Mouse (Mus musculus) hindbrain, embryonic 10.5 days (tissue): ENCODE results near the gene Gbgt1. TPM values are rescaled to one million over a fixed set of nuclear protein-coding genes. Genes with fewer than 3 reads are reported as not detected.
A peak's percentile ranks its signal among the peaks of the same experiment; 100 is the strongest.

Experiments used
- DNase-seq: peaks from one replicate; pipeline ENCODE4 v3.0.0-alpha.2; 2017; ENCODE audit warnings: low spot score
- H3K27ac ChIP-seq: fragments of 300-500 bp; sonication (generic); 2 replicates; pipeline ENCODE4 v1.5.1; 2016; ENCODE audit warnings: mild to moderate bottlenecking, moderate library complexity
- H3K27me3 ChIP-seq: fragments of 300-500 bp; sonication (generic); 2 replicates; pipeline ENCODE4 v1.6.1; 2016; ENCODE audit warnings: mild to moderate bottlenecking; ENCODE audit not compliant: poor library complexity, insufficient read depth, severe bottlenecking
- H3K36me3 ChIP-seq: fragments of 300-500 bp; sonication (generic); 2 replicates; pipeline ENCODE4 v1.6.1; 2016; ENCODE audit warnings: mild to moderate bottlenecking, moderate library complexity
- H3K4me1 ChIP-seq: fragments of 300-500 bp; sonication (generic); replicated peaks from 2 replicates; pipeline ENCODE4 v1.6.1; 2016; ENCODE audit warnings: mild to moderate bottlenecking
- H3K4me3 ChIP-seq: fragments of 300-500 bp; sonication (generic); 2 replicates; pipeline ENCODE4 v1.5.1; 2016; ENCODE audit warnings: mild to moderate bottlenecking, moderate library complexity
- H3K9me3 ChIP-seq: fragments of 300-500 bp; sonication (generic); 2 replicates; pipeline ENCODE4 v1.6.1; 2016; ENCODE audit warnings: mild to moderate bottlenecking, moderate library complexity
- WGBS: fragments of 180-500 bp; shearing (Covaris S2); methylation state at CpG from one replicate; pipeline ENCODE4 v1.1.7; 2016; 5-methylcytosine and 5-hydroxymethylcytosine counted together
- polyA plus RNA-seq: library from polyadenylated mRNA; unstranded; fragments of >200 nt; fragmentation: Nextera tagmentation; extraction: Ambion mirVana; gene quantifications from 2 replicates; pipeline ENCODE4 v1.2.1, GENCODE M21; 2016

Gbgt1 gene
- polyA plus RNA-seq, 1 experiment from 2014 or later, result 0.14 TPM

DNA sequence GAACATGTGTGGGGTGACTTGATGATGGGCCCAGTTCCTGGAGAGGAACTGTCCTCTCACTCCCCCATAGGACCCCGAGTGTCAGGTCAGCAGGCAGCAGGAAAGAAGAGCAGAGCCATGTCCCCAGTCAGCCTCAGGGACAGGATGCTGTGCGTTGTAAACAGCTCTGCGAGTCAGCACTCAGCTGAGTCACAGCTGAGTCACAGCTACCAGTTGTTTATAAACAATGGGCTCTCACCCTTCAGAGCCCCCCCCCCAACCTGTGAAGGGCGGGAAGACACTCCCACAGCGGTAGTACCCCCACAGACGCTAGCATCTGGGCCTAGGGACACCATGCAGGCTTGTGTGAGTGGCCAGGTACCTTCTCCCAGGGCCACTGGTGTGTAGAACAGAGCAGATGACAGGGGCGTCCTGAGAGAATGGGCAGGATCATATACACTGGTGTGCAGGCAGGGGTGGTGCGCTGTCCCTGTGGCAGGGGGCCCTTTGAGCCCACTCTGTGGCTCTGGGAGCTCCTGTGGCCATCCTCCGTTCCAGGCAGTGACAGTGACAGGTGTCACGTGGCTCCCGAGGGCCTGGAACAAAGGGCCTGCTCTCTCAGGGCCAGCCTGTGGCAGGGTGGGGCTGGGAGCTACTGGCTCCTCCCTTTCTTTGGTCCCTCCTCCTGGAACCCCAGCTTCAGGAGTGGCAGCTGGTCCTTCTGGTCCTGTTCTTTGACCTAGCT, 28.7 kb downstream of the Gbgt1 start:
- Histone ChIP-seq H3K4me3 (peak overlapping the region; percentile 27), H3K9me3 (no peaks in the 10 kb centered on the region), H3K27ac (peak overlapping the region; percentile 88), H3K27me3 (no peaks in the 10 kb centered on the region), H3K4me1 (peaks cover 86% of the 10 kb centered on the region), H3K36me3 (0 out of 2 replicates have a peak, but pooled peaks cover 5% of the 10 kb centered on the region)
- 14% methylated on average over 11 of the region's 11 CpGs for WGBS
- peak; percentile 79 for DNase-seq

DNA sequence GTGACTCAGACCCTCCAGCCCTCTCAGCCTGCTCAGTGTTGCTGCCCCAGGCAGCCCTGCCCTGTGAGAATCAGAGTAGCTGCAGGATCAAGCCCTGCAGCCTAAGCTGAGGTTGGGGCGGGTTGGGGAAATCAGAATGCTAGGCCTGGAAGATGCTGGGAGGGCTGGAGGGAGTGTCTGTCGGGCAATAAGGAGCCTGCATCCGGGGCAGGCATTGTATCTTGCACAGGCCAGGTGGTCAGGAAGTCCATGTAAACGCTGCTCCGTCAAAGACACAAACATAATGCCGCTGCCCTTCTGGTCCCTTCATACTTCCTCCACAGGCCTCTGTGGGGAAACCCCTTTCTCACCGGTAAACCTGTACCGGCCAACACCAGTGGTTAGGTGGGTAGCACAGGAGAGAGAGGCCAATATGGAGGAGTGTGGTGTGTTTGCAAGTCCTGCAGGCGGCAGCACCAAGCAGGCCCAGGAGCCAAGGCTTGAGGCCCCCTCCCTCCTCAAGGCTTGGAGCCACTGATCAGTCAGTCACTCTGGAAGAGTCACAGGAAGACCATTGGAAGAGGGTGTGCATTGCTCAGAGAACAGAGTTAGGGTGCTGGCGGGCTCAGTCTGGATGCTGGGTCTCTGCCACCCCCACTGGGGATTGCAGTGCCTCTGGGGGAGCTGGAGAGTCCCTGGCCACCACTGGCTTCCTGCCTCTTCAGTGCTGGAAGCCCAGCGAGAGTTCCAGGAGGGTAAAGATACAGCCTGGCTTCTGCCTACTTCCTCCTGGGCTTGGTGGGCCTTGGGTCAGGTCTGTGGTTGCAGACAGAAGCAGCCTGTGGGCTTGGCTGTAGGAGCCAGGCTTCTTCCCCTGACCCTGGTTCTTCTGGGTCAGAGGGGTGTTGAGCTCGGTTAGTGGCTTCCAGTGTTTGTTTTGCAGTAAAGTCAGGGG, 29.5 kb downstream of the Gbgt1 start:
- peaks cover 88% of the 10 kb centered on the region for H3K4me1 ChIP-seq
- 0 out of 2 replicates have a peak, but pooled peaks cover 5% of the 10 kb centered on the region for H3K36me3 ChIP-seq
- peak overlapping the region; percentile 27; the same call in 1 of the 2 replicates for H3K4me3 ChIP-seq
- no peak for DNase-seq
- H3K27me3 ChIP-seq, result no peaks in the 10 kb centered on the region
- H3K27ac ChIP-seq, result peak overlapping the region; percentile 88
- WGBS, result 47% methylated on average over 12 of the region's 12 CpGs
- H3K9me3 ChIP-seq, result no peaks in the 10 kb centered on the region

DNA sequence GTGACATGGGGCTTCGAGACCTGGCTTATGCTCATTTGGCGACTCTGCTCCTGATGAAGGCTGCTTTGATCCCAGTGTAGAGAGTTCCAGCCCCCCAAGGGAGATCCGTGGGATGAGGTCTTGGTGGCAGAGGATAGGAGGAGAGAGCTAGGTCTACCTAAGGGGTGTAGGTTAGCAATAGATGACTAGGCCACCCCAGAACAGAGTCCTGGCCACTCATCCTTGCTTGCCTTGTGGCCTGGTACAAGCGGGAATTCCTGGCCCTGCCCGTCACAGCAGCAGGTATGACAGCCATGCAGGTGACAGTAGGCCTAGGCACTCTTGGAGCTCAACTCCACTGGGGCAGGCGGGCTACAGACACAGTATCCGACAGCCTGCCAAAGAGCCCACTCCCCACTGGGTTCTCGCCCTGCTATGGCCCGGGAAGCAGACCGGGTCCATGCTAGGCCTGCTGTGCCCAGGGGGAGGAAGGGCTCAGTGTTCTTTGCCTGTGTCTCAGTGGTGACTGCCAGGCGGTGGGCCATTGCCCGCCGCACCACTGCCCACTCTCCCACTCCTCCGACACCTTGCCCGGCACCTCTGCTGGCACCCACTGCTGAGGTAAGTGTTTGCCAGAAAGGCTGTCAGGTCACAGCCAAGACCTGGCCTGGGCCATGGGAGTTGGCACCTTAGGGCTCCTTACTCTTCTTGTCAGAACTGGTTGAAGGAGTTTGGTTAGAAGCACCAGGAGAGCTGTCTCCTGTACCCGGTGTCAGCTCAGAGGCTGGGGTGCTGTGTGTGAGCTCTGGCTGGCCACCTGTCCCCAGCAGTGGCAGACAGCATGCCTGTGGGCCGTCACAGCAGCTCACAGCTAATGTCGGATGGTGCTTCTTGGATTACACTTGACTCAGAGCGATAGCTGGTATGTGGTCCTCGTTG, 31.0 kb downstream of the Gbgt1 start:
- WGBS, result 89% methylated on average over 20 of the region's 20 CpGs
- no peaks in the 10 kb centered on the region for H3K27me3 ChIP-seq
- H3K9me3 ChIP-seq, result no peaks in the 10 kb centered on the region
- peak overlapping the region; percentile 62 for H3K27ac ChIP-seq
- no peak overlapping the region for H3K4me3 ChIP-seq
- DNase-seq, result no peak
- no peaks in the 10 kb centered on the region for H3K36me3 ChIP-seq
- H3K4me1 ChIP-seq, result peaks cover 93% of the 10 kb centered on the region

DNA sequence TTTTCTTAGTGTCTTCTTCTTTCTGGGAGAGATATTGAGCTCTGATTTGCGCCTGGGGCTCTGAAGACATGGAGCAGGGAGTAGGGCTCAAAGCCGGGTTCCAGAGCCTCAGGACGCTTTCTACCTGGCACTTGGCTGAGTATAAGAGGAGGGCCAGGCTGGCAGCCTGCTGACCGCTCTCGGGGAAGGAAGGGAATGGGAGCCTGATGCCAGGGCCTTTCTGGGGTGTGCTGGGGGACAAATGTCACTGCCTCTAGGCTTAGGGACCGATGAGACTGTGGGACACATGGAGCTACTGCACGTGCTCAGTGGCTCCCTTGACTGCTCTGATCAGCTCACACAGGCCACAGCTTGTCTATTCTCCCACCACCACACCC, 31.7 kb downstream of the Gbgt1 start:
- no peaks in the 10 kb centered on the region for H3K36me3 ChIP-seq
- H3K4me3 ChIP-seq, result no peak overlapping the region
- 88% methylated on average over 7 of the region's 7 CpGs for WGBS
- no peaks in the 10 kb centered on the region for H3K27me3 ChIP-seq
- no peak for DNase-seq
- H3K4me1 ChIP-seq, result peaks cover 97% of the 10 kb centered on the region
- no peaks in the 10 kb centered on the region for H3K9me3 ChIP-seq
- peak overlapping the region; percentile 62 for H3K27ac ChIP-seq

DNA sequence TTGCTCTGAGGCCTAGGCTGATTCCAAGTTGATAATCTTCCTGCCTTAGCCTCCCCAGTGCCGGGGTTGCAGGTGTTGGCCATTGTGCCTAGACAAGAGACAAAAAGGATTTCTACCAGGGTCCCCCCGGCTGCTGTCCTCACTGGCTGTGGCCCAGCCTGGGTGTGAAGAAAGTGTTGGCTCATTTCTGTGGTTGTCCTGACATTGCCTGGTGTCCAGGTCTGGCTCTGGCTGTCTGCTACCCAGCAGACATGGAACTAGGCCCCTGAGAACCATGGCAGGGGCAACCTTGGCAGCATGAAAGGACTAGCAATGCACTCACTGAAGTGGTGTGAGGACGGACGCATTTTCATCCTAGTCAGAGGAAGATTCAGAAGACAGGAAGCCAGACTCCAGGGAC, 33.2 kb downstream of the Gbgt1 start:
- Histone ChIP-seq H3K9me3 (no peaks in the 10 kb centered on the region), H3K4me3 (no peak overlapping the region), H3K27ac (peak overlapping the region; percentile 45; the same call in 1 of the 2 replicates), H3K27me3 (0 out of 2 replicates have a peak, but pooled peaks cover 6% of the 10 kb centered on the region), H3K36me3 (no peaks in the 10 kb centered on the region), H3K4me1 (peaks cover 97% of the 10 kb centered on the region)
- 78% methylated on average over 4 of the region's 4 CpGs for WGBS
- DNase-seq, result no peak

DNA sequence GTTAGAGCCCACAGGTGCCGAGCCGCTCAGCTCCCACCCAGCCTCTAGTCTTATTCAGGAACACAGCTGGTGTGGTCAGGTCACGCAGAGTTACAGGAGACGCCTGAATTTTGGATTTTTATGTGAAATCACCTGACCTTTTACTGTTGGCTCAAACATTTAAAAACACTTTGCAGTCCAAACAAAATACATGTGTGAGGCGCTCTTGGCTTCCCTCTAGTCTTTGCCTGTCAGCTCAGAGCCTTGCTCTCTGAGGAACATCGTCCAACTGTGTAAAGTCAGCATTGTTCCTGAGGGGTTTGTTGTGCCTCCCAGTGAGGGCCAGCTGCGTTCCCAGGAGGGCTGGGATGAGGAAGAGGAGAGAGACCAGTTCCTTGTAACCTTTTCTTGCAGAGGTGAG, 33.6 kb downstream of the Gbgt1 start:
- H3K27ac ChIP-seq, result peak overlapping the region; percentile 69
- H3K36me3 ChIP-seq, result no peaks in the 10 kb centered on the region
- DNase-seq, result no peak
- H3K4me3 ChIP-seq, result no peak overlapping the region
- 0 out of 2 replicates have a peak, but pooled peaks cover 6% of the 10 kb centered on the region for H3K27me3 ChIP-seq
- peaks cover 97% of the 10 kb centered on the region for H3K4me1 ChIP-seq
- 64% methylated on average over 7 of the region's 7 CpGs for WGBS
- H3K9me3 ChIP-seq, result no peaks in the 10 kb centered on the region

DNA sequence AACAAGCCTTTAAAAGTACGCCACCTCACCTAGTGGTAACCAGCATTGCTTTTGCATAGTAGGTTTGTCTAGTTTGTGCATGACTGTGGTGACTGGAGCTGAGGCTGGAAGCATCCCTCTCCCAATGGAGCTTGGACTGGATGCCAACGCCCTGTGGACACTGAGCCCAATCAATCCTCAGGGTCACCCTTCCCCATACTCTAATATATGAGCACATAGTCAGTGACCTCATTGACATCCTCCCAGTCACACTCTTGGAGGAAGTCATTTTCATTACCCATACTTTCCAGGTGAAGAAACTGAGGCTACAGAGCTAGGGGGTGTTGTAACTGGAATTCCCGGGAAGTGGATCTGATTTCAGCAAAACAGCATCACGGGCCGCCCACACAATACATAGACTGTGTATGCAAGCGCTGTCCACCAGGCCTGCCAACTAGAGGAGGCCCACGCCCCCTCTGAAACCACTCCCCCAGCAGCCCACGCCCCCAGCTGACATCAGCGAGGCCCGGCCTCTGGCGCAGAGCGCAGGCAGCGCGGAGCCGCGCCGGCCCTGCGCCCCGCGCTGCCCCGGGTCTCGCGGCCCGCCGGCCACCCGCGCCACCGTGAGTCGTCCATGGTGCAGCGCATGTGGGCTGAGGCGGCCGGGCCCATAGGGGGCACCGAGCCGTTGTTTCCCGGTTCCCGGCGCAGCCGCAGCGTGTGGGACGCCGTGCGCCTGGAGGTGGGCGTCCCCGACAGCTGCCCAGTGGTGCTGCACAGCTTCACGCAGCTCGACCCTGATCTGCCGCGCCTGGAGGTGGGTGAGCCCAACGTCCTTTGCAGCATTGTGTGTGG, 36.5 kb downstream of the Gbgt1 start:
- H3K4me1 ChIP-seq, result peaks cover 98% of the 10 kb centered on the region

DNA sequence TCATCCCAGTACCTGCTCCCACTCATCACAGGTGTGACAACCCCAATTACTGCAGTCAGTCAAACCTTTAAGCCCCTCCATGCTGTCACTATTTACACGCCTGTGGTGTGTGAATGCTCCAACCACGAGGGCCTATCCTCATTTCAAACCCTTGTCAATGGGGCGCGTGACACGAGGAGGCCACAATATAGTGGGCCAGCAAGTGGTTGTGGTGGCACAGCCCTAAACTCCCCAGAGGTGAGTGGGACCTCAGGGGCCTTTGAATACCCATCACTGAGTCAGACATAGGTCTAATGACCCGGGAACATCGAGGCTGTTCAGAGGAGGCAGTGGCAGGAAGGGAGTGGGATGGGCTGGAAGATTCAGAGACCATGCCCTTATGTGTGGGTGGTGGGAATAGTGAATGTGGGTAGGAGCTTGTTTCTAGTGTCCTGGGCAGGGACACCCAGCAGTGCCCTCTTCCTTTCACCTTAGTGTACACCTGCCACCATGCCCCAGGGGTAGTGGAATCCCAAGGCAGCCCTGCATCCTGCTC, 37.3 kb downstream of the Gbgt1 start:
- Histone ChIP-seq H3K27ac (peak overlapping the region; percentile 89), H3K36me3 (peaks cover 6% of the 10 kb centered on the region), H3K4me3 (peak overlapping the region; percentile 75), H3K4me1 (peaks cover 99% of the 10 kb centered on the region), H3K27me3 (0 out of 2 replicates have a peak, but pooled peaks cover 6% of the 10 kb centered on the region), H3K9me3 (no peaks in the 10 kb centered on the region)
- no peak for DNase-seq
- WGBS, result 59% methylated on average over 7 of the region's 7 CpGs

More for the DNA sequence above, 36.5 kb downstream of the Gbgt1 start:
- peak overlapping the region; percentile 75 for H3K4me3 ChIP-seq
- H3K27ac ChIP-seq, result peak overlapping the region; percentile 89
- H3K36me3 ChIP-seq, result peaks cover 6% of the 10 kb centered on the region
- WGBS, result 3% methylated on average over 49 of the region's 49 CpGs
- peak; percentile 87 for DNase-seq
- 0 out of 2 replicates have a peak, but pooled peaks cover 6% of the 10 kb centered on the region for H3K27me3 ChIP-seq
- H3K9me3 ChIP-seq, result no peaks in the 10 kb centered on the region

DNA sequence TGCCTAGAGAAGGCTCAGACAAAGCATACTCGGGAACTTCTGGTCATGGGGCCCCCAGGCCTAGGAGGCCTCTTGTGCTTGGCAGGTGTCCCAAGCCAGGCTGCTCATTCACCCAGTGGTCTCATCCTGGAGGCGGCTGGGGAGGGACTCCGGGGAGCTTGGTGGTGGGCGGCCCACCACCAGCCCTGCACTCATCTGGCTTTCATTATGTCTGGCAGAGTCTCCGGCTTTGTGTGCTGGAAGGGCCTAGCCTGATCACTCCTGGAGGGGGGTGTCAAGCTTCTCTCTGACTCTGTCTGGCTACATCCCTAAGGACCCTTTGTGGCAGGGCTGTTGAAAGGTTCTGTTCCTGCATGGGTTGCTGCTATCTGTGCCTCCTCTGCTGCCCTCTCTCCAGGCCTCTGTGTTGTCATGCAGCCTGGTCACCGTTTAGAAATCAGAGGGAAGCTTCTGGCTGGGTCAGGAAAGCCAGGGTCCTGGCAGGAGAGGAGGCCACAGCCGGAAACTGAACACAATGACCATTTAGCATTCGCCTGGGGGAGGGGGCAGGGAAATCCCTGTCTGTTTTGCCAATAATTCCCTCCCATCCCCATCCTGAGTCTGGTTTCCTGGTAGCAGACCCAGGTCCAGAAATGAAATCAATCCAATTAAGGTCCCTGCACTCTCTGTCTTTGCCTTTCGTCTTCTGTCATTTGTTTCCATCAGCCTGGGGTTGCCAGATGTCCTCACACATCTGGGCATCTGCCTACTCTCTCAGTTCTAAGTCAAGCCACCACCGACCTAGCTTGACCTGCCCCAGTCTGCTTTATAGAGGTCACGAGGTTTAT, 38.0 kb downstream of the Gbgt1 start:
- Histone ChIP-seq H3K27ac (peak overlapping the region; percentile 89), H3K36me3 (peaks cover 6% of the 10 kb centered on the region), H3K27me3 (0 out of 2 replicates have a peak, but pooled peaks cover 6% of the 10 kb centered on the region), H3K4me3 (peak overlapping the region; percentile 75), H3K4me1 (peaks cover 99% of the 10 kb centered on the region), H3K9me3 (no peaks in the 10 kb centered on the region)
- DNase-seq, result peak; percentile 51
- WGBS, result 34% methylated on average over 11 of the region's 11 CpGs

DNA sequence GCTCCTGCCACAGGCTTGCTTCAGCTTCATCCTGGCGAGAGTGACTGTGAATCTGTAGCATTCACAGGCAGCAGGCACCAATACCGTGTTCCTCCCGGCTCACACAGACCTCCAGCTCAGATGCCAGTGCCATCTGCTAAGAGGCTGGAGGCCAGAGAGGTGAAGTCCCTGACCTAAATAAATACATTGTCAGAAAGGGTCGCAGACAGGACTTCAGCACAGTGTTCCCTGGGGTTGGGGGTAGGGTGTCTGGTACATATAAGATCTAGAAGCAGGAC, 38.5 kb downstream of the Gbgt1 start:
- Histone ChIP-seq H3K4me1 (peaks cover 99% of the 10 kb centered on the region), H3K36me3 (peaks cover 8% of the 10 kb centered on the region), H3K9me3 (no peaks in the 10 kb centered on the region), H3K27me3 (0 out of 2 replicates have a peak, but pooled peaks cover 6% of the 10 kb centered on the region), H3K27ac (peak overlapping the region; percentile 89), H3K4me3 (peak overlapping the region; percentile 75)
- WGBS, result 37% methylated on average over 4 of the region's 4 CpGs
- no peak for DNase-seq

DNA sequence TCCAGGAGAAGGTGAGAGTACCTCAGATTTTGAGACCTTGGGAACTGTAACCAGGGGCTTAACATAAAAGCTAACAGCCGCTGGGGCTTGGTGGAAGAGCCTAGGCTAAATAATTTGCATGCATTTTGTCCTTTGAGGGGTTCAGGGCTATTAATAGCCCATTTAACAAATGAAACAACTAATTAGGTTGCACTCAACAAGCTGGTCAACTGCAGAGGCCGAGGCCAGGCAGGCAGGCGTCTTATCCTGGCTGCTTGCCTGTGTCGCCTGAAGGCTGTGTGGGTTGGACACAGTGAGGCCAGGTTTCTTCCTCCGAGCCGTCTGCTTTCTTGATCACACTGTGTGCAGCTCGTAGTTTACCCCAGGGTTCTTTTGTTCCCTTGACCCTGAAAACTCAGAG, 39.0 kb downstream of the Gbgt1 start:
- peaks cover 11% of the 10 kb centered on the region for H3K36me3 ChIP-seq
- H3K4me3 ChIP-seq, result peak overlapping the region; percentile 75
- DNase-seq, result no peak
- peaks cover 99% of the 10 kb centered on the region for H3K4me1 ChIP-seq
- H3K27ac ChIP-seq, result peak overlapping the region; percentile 89
- WGBS, result 49% methylated on average over 7 of the region's 7 CpGs
- no peaks in the 10 kb centered on the region for H3K9me3 ChIP-seq
- 0 out of 2 replicates have a peak, but pooled peaks cover 6% of the 10 kb centered on the region for H3K27me3 ChIP-seq
